Mouse (Mus musculus): Measurements from ENCODE around the gene Amz2. TPM values are rescaled to one million over a fixed set of nuclear protein-coding genes. Genes with fewer than 3 reads are reported as not detected.

The Amz2 gene
- total and polyA plus RNA-seq, 2 experiments from 2014 or later: 46.2 to 213 TPM

DNA sequence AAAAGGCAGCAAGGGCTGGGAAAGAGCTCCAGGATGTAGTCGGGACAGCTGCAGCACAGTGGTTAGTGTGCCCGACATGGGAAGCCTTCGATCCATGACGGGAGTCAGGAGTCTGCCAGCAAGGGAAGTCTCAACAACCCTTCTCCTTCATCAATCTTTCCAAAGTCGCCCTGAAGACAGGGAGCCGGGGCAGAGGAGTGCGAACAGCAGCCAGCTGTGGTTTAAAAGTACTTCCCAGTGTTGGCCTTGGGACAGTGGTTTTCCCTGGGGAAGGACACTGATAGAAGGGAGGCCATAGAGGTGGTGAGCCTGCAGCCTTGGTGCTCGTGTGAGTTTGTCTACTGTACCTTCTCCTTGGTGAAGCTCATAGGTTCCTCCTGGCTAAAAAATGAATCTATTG lies 41.2 kb downstream of the Amz2 start:
- H3K4me3 ChIP-seq (ENCODE audit: low read depth, low read length): no peak overlapping the region
- H3K27me3 ChIP-seq (ENCODE audit: insufficient read depth, low read length): no peaks in the 10 kb centered on the region
- no peak for ATAC-seq
- H3K27ac ChIP-seq (ENCODE audit: low read depth, low read length): no peak overlapping the region
- H3K9me3 ChIP-seq (ENCODE audit: low read length): no peaks in the 10 kb centered on the region
- WGBS: 94% methylated on average over 8 of the region's 8 CpGs
- no peak overlapping the region for H3K4me2 ChIP-seq (ENCODE audit: low read depth)
- no peak for TF ChIP-seq CTCF (IDR thresholded peaks at IDR 0.05; ENCODE audit: low read depth)
- no peak for DNase-seq
- no peaks in the 10 kb centered on the region for H3K36me3 ChIP-seq (ENCODE audit: insufficient read depth)
- H3K4me1 ChIP-seq (ENCODE audit: insufficient read depth): no peaks in the 10 kb centered on the region; the same call in 1 of the 2 replicates
- H3K9ac ChIP-seq: no peak overlapping the region

DNA sequence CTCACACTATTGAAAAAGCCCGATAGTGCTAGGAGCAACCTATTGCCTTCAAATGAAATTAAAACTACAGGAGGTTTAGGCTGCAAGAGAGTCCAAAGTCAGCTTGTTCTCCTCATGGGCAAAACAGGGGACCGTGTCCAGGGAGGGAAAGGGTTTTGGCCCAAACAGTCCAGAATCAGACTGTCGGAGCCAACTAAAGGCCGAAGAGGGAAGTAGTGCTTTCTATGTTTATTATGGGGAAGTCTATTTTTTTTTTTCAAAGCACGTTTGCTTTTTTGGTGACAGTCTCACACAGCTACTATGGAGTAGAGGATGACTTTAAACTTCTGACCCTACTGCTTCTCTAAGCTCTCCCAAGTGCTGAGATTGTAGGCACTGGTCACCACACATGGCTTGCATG lies 42.4 kb downstream of the Amz2 start:
- H3K4me2 ChIP-seq (ENCODE audit: low read depth): no peak overlapping the region
- DNase-seq (no peak), ATAC-seq (no peak)
- no peak overlapping the region for H3K4me3 ChIP-seq (ENCODE audit: low read depth, low read length)
- H3K4me1 ChIP-seq (ENCODE audit: insufficient read depth): no peaks in the 10 kb centered on the region; the same call in 1 of the 2 replicates
- no peaks in the 10 kb centered on the region for H3K9me3 ChIP-seq (ENCODE audit: low read length)
- no peak for TF ChIP-seq CTCF (IDR thresholded peaks at IDR 0.05; ENCODE audit: low read depth)
- 92% methylated on average over 5 of the region's 5 CpGs for WGBS
- no peak overlapping the region for H3K9ac ChIP-seq
- H3K27ac ChIP-seq (ENCODE audit: low read depth, low read length): no peak overlapping the region
- 0 out of 2 replicates have a peak, but pooled peaks cover 5% of the 10 kb centered on the region for H3K27me3 ChIP-seq (ENCODE audit: insufficient read depth, low read length)
- H3K36me3 ChIP-seq (ENCODE audit: insufficient read depth): no peaks in the 10 kb centered on the region

DNA sequence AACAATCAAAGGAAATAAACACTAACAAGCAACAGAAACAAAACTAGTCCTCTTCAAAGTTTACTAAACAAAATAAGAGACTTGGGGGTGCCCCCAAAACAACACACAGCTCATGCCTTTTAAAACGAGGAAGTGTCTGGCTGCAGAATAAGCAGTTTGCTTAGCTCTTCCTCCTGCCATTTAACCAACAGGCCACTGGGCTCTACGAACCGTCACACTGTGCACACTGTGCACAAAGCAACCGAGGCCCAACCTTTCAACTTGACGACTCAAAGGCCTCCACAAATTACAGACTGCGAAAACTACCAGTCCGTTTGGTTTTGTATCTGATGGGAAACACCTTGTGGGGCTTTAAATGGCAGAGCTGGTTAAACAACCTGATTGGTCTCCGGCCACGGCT lies 44.4 kb downstream of the Amz2 start:
- H3K27ac ChIP-seq (ENCODE audit: low read depth, low read length): no peak overlapping the region
- no peak overlapping the region for H3K4me3 ChIP-seq (ENCODE audit: low read depth, low read length)
- TF ChIP-seq CTCF (IDR thresholded peaks at IDR 0.05; ENCODE audit: low read depth): no peak
- H3K4me1 ChIP-seq (ENCODE audit: insufficient read depth): no peaks in the 10 kb centered on the region; the same call in 1 of the 2 replicates
- no peaks in the 10 kb centered on the region for H3K9me3 ChIP-seq (ENCODE audit: low read length)
- no peak overlapping the region for H3K4me2 ChIP-seq (ENCODE audit: low read depth)
- no peak overlapping the region for H3K9ac ChIP-seq
- 73% methylated on average over 9 of the region's 9 CpGs for WGBS
- DNase-seq (no peak), ATAC-seq (no peak)
- H3K36me3 ChIP-seq (ENCODE audit: insufficient read depth): no peaks in the 10 kb centered on the region
- H3K27me3 ChIP-seq (ENCODE audit: insufficient read depth, low read length): 0 out of 2 replicates have a peak, but pooled peaks cover 5% of the 10 kb centered on the region

DNA sequence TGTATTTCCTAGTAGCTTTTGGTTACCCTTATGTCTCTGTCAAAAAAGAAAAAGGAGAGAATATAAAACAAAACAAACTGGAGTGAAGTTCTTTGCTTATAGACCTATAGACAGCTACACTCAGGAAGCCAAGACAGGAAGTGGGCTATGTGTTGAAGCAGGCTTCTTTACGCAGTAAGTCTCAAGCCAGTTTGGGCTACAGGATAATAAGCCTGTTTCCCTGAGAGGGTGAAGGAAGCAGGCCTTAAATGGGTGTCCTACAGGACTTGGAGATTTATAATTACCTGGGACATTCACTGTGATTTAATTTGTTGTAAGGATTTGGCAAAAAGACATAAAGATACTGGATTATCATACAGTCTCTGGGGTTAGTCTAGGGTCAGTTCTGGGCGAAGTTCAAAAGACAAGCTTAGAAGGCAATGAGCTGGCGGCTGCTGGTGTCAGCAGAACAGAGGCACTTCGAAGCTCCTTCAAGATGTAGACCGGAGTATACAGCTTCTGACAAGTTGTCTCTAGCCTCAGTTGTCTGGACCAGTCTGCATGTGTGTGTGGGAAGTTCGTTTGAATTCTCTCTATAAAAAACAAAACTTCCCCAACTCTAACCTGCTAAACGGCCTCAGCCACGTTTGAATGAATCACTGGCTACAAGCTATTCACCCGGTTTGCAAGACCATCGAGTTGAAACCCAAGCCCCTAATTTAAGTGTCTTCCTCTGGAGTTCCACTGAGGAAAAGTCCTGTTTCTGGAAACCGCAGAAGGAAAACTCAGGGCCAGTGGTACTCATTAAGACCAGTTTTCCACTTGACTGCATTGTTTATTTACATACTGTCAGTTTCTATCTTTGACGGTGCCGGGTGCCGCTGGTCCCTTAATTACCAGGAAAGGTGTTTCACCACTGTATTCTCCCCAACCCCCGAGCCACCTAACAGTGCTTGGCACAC lies 45.4 kb downstream of the Amz2 start:
- H3K36me3 ChIP-seq (ENCODE audit: insufficient read depth): no peaks in the 10 kb centered on the region
- no peak overlapping the region for H3K27ac ChIP-seq (ENCODE audit: low read depth, low read length)
- 30% methylated on average over 15 of the region's 15 CpGs for WGBS
- ATAC-seq: no peak
- no peak for TF ChIP-seq CTCF (IDR thresholded peaks at IDR 0.05; ENCODE audit: low read depth)
- peak overlapping the region; percentile 98; the same call in 1 of the 2 replicates for H3K9ac ChIP-seq
- 0 out of 2 replicates have a peak, but pooled peaks cover 5% of the 10 kb centered on the region for H3K27me3 ChIP-seq (ENCODE audit: insufficient read depth, low read length)
- H3K4me3 ChIP-seq (ENCODE audit: low read depth, low read length): peak overlapping the region; percentile 93
- peak overlapping the region; percentile 89 for H3K4me2 ChIP-seq (ENCODE audit: low read depth)
- no peaks in the 10 kb centered on the region for H3K9me3 ChIP-seq (ENCODE audit: low read length)
- DNase-seq: no peak
- no peaks in the 10 kb centered on the region; the same call in 1 of the 2 replicates for H3K4me1 ChIP-seq (ENCODE audit: insufficient read depth)

DNA sequence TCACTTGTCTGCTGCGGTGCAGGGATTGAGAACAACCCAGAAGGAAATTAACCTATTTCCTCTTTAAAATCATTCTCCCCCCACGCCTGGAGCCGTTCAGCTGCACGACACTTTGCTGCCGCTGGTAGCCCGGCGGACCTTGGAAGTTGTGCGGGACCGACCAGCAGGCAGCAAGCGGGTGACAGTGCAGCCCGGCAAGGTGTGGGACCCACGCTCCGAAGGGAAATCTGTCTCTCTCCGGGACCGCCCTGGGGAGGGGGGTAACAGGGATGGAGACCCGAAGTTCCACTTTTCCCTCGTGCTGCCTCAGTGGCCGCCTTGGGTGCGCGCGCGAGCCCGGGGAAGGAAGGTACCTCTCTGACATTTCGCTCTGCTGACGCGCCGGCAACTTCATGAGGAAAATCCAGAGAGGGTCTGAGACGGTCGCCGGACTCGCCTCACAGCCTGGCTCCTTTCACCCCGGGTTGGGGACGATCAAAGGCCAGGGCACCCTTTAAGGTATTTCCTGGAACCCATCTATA lies 46.5 kb downstream of the Amz2 start:
- ATAC-seq: no peak
- H3K9ac ChIP-seq: peak overlapping the region; percentile 98
- DNase-seq: peak; percentile 47
- no peak for TF ChIP-seq CTCF (IDR thresholded peaks at IDR 0.05; ENCODE audit: low read depth)
- 0 out of 2 replicates have a peak, but pooled peaks cover 5% of the 10 kb centered on the region for H3K27me3 ChIP-seq (ENCODE audit: insufficient read depth, low read length)
- H3K4me2 ChIP-seq (ENCODE audit: low read depth): peak overlapping the region; percentile 89
- H3K9me3 ChIP-seq (ENCODE audit: low read length): no peaks in the 10 kb centered on the region
- under 1% methylated on average over 32 of the region's 33 CpGs for WGBS
- no peaks in the 10 kb centered on the region; the same call in 1 of the 2 replicates for H3K4me1 ChIP-seq (ENCODE audit: insufficient read depth)
- H3K4me3 ChIP-seq (ENCODE audit: low read depth, low read length): peak overlapping the region; percentile 93
- H3K36me3 ChIP-seq (ENCODE audit: insufficient read depth): no peaks in the 10 kb centered on the region
- H3K27ac ChIP-seq (ENCODE audit: low read depth, low read length): peak overlapping the region; percentile 97; the same call in 1 of the 2 replicates

DNA sequence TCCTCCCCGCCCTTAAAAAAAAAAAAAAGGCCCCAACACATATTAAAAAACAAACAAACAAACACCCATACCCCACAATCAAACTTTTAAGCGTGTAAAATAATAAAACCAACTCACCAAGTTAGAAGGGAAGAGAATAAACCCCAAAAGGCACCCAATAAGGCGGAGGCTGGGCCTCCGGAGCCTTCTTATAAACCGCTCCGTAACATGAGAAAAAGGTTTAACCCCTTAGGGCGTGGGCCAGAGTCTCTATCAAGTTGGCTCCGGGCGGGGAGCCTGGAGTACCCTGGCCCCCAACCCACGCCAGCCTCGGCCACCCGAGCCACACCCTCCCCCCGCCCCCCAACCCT lies 47.0 kb downstream of the Amz2 start:
- WGBS: 0% methylated on average over 10 of the region's 13 CpGs
- 0 out of 2 replicates have a peak, but pooled peaks cover 5% of the 10 kb centered on the region for H3K27me3 ChIP-seq (ENCODE audit: insufficient read depth, low read length)
- no peaks in the 10 kb centered on the region for H3K36me3 ChIP-seq (ENCODE audit: insufficient read depth)
- no peak for DNase-seq
- no peaks in the 10 kb centered on the region; the same call in 1 of the 2 replicates for H3K4me1 ChIP-seq (ENCODE audit: insufficient read depth)
- H3K9me3 ChIP-seq (ENCODE audit: low read length): no peaks in the 10 kb centered on the region
- TF ChIP-seq CTCF (IDR thresholded peaks at IDR 0.05; ENCODE audit: low read depth): no peak
- peak; percentile 47 for ATAC-seq
- peak overlapping the region; percentile 89 for H3K4me2 ChIP-seq (ENCODE audit: low read depth)
- H3K27ac ChIP-seq (ENCODE audit: low read depth, low read length): peak overlapping the region; percentile 97
- peak overlapping the region; percentile 98 for H3K9ac ChIP-seq
- H3K4me3 ChIP-seq (ENCODE audit: low read depth, low read length): peak overlapping the region; percentile 93
